Mouse (Mus musculus): ENCODE measurements at regions not wholly inside any gene's neighbourhood (a gene's known extent, or its start where the extent isn't known, plus 50 kb on each side); places are given as distances from the start of the nearest gene placed in this dataset.

DNA sequence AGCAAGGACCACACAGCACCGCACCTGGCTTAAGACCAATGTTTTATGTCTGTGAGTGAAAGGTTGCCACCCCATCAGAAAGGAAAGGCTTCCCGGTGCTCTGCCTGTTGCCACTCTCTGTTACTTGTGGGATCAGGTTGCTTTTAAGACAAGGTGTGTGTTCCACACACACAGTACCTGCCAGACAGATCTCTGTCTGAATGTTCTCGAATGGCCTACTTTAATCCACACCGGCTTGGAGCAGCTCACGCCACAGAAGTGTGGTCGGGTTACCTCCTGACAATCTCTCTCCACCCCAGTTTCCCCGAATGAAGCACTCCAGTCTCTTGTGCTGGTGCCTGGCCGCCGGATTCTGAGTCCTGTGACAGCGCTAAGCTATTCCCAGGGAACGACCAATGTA lies 214.0 kb downstream of the Sptssa start:
- Histone ChIP-seq H3K4me2 (replicated peaks; ENCODE audit: low read depth, low read length) (no peak overlapping the region), H3K36me3 (ENCODE audit: control insufficient read depth, insufficient read depth, low read length) (no peaks in the 10 kb centered on the region), H3K27me3 (ENCODE audit: control insufficient read depth, insufficient read depth, low read length) (no peaks in the 10 kb centered on the region), H3K4me1 (ENCODE audit: control insufficient read depth, insufficient read depth, low read length) (peaks cover 12% of the 10 kb centered on the region), H3K27ac (ENCODE audit: low read length) (no peak overlapping the region), H3K9me3 (ENCODE audit: control insufficient read depth, low read depth, low read length) (no peaks in the 10 kb centered on the region), H3K9ac (replicated peaks; ENCODE audit: low read depth, low read length) (no peak overlapping the region), H3K4me3 (ENCODE audit: low read depth, low read length) (no peak overlapping the region)
- 46% methylated on average over 11 of the region's 11 CpGs for WGBS
- no peak for ATAC-seq (ENCODE audit: insufficient number of reproducible peaks, insufficient read depth, low FRiP score, low read depth)

GRCm38 (mm10) chr12:54440851-54441593 lies 215.4 kb downstream of the Sptssa start:
- H3K36me3 ChIP-seq (ENCODE audit: control insufficient read depth, insufficient read depth, low read length) = no peaks in the 10 kb centered on the region
- no peak overlapping the region for H3K4me3 ChIP-seq (ENCODE audit: low read depth, low read length)
- H3K4me1 ChIP-seq (ENCODE audit: control insufficient read depth, insufficient read depth, low read length) = peaks cover 12% of the 10 kb centered on the region
- no peak for ATAC-seq (ENCODE audit: insufficient number of reproducible peaks, insufficient read depth, low FRiP score, low read depth)
- 83% methylated on average over 6 of the region's 6 CpGs for WGBS
- H3K27me3 ChIP-seq (ENCODE audit: control insufficient read depth, insufficient read depth, low read length) = no peaks in the 10 kb centered on the region
- no peak overlapping the region for H3K27ac ChIP-seq (ENCODE audit: low read length)
- no peak overlapping the region for H3K4me2 ChIP-seq (replicated peaks; ENCODE audit: low read depth, low read length)
- no peak overlapping the region for H3K9ac ChIP-seq (replicated peaks; ENCODE audit: low read depth, low read length)
- H3K9me3 ChIP-seq (ENCODE audit: control insufficient read depth, low read depth, low read length) = no peaks in the 10 kb centered on the region

- no peak overlapping the region for H3K4me3 ChIP-seq (ENCODE audit: low read depth, low read length)
- 80% methylated on average over 4 of the region's 4 CpGs for WGBS
- ATAC-seq (ENCODE audit: insufficient number of reproducible peaks, insufficient read depth, low FRiP score, low read depth) = no peak
These were observed 217.6 kb downstream of the Sptssa start for GRCm38 (mm10) chr12:54438793-54439192.

DNA sequence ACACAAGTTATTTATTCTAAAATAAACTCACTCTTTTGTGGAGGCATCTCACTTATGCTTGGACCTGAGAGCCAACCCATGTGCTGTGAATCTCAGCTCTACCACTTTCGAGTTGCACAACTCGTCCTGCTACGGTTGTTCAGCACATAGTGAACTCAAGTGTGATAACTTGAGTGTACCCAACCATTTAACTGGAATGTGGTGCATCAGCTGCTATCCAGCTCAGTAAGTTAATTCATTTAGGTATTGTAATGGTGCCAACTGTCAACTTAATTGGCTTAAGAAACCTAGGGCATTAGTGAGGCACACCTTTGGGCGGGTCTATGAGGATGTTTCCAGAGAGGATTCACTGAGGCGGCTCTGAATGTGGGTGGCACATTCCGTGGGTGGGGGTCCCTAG lies 221.6 kb upstream of the Egln3 start:
- H3K9me3 ChIP-seq (ENCODE audit: control insufficient read depth, low read depth, low read length) = no peaks in the 10 kb centered on the region
- no peaks in the 10 kb centered on the region for H3K4me1 ChIP-seq (ENCODE audit: control insufficient read depth, insufficient read depth, low read length)
- H3K9ac ChIP-seq (replicated peaks; ENCODE audit: low read depth, low read length) = no peak overlapping the region
- H3K4me2 ChIP-seq (replicated peaks; ENCODE audit: low read depth, low read length) = no peak overlapping the region
- H3K27ac ChIP-seq (ENCODE audit: low read length) = no peak overlapping the region
- no peaks in the 10 kb centered on the region for H3K36me3 ChIP-seq (ENCODE audit: control insufficient read depth, insufficient read depth, low read length)
- no peaks in the 10 kb centered on the region for H3K27me3 ChIP-seq (ENCODE audit: control insufficient read depth, insufficient read depth, low read length)
- H3K4me3 ChIP-seq (ENCODE audit: low read depth, low read length) = no peak overlapping the region
- no peak for ATAC-seq (ENCODE audit: insufficient number of reproducible peaks, insufficient read depth, low FRiP score, low read depth)
- WGBS = 82% methylated on average over 6 of the region's 6 CpGs

More at GRCm38 (mm10) chr12:54438793-54439192, 217.6 kb downstream of the Sptssa start:
- H3K4me2 ChIP-seq (replicated peaks; ENCODE audit: low read depth, low read length) = no peak overlapping the region
- H3K36me3 ChIP-seq (ENCODE audit: control insufficient read depth, insufficient read depth, low read length) = no peaks in the 10 kb centered on the region
- no peak overlapping the region for H3K9ac ChIP-seq (replicated peaks; ENCODE audit: low read depth, low read length)
- no peaks in the 10 kb centered on the region for H3K9me3 ChIP-seq (ENCODE audit: control insufficient read depth, low read depth, low read length)
- no peak overlapping the region for H3K27ac ChIP-seq (ENCODE audit: low read length)
- peaks cover 6% of the 10 kb centered on the region; the same call in 1 of the 2 replicates for H3K4me1 ChIP-seq (ENCODE audit: control insufficient read depth, insufficient read depth, low read length)
- H3K27me3 ChIP-seq (ENCODE audit: control insufficient read depth, insufficient read depth, low read length) = no peaks in the 10 kb centered on the region

DNA sequence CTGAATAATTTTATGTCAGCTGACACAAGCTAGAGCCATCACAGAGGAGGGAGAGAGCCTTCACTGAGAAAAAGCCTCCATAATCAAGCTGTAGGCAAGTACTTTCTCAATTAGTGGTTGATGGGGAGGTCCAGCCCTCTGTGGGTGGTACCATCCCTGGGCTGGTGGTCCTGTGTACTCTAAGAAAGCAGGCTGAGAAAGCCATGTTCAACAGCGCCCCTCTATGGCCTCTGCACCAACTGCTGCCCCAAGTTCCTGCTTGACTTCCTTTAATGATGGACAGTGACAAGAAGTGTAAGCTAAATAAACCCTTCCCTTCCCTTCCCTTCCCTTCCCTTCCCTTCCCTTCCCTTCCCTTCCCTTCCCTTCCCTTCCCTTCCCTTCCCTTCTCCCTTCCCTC lies 211.2 kb upstream of the Egln3 start:
- Histone ChIP-seq H3K27ac (ENCODE audit: low read length) (no peak overlapping the region), H3K27me3 (ENCODE audit: control insufficient read depth, insufficient read depth, low read length) (no peaks in the 10 kb centered on the region), H3K4me3 (ENCODE audit: low read depth, low read length) (no peak overlapping the region), H3K9me3 (ENCODE audit: control insufficient read depth, low read depth, low read length) (no peaks in the 10 kb centered on the region), H3K4me1 (ENCODE audit: control insufficient read depth, insufficient read depth, low read length) (no peaks in the 10 kb centered on the region), H3K36me3 (ENCODE audit: control insufficient read depth, insufficient read depth, low read length) (no peaks in the 10 kb centered on the region), H3K4me2 (replicated peaks; ENCODE audit: low read depth, low read length) (no peak overlapping the region), H3K9ac (replicated peaks; ENCODE audit: low read depth, low read length) (no peak overlapping the region)
- 25% methylated on average over 1 of the region's 1 CpGs for WGBS
- ATAC-seq (ENCODE audit: insufficient number of reproducible peaks, insufficient read depth, low FRiP score, low read depth) = no peak

GRCm38 (mm10) chr12:54414201-54414600 lies 210.5 kb upstream of the Egln3 start:
- Histone ChIP-seq H3K4me3 (ENCODE audit: low read depth, low read length) (no peak overlapping the region), H3K9ac (replicated peaks; ENCODE audit: low read depth, low read length) (no peak overlapping the region), H3K4me2 (replicated peaks; ENCODE audit: low read depth, low read length) (no peak overlapping the region), H3K4me1 (ENCODE audit: control insufficient read depth, insufficient read depth, low read length) (no peaks in the 10 kb centered on the region), H3K9me3 (ENCODE audit: control insufficient read depth, low read depth, low read length) (no peaks in the 10 kb centered on the region), H3K36me3 (ENCODE audit: control insufficient read depth, insufficient read depth, low read length) (no peaks in the 10 kb centered on the region), H3K27ac (ENCODE audit: low read length) (no peak overlapping the region), H3K27me3 (ENCODE audit: control insufficient read depth, insufficient read depth, low read length) (no peaks in the 10 kb centered on the region)
- ATAC-seq (ENCODE audit: insufficient number of reproducible peaks, insufficient read depth, low FRiP score, low read depth) = no peak
- WGBS = 76% methylated on average over 5 of the region's 5 CpGs

GRCm38 (mm10) chr12:54410038-54410605 lies 206.5 kb upstream of the Egln3 start:
- H3K27ac ChIP-seq (ENCODE audit: low read length) = no peak overlapping the region
- H3K4me2 ChIP-seq (replicated peaks; ENCODE audit: low read depth, low read length) = no peak overlapping the region
- no peak for ATAC-seq (ENCODE audit: insufficient number of reproducible peaks, insufficient read depth, low FRiP score, low read depth)
- H3K36me3 ChIP-seq (ENCODE audit: control insufficient read depth, insufficient read depth, low read length) = no peaks in the 10 kb centered on the region
- H3K4me1 ChIP-seq (ENCODE audit: control insufficient read depth, insufficient read depth, low read length) = no peaks in the 10 kb centered on the region; the same call in 1 of the 2 replicates
- H3K27me3 ChIP-seq (ENCODE audit: control insufficient read depth, insufficient read depth, low read length) = no peaks in the 10 kb centered on the region
- WGBS = 80% methylated on average over 7 of the region's 7 CpGs
- H3K9me3 ChIP-seq (ENCODE audit: control insufficient read depth, low read depth, low read length) = no peaks in the 10 kb centered on the region
- H3K4me3 ChIP-seq (ENCODE audit: low read depth, low read length) = no peak overlapping the region
- H3K9ac ChIP-seq (replicated peaks; ENCODE audit: low read depth, low read length) = no peak overlapping the region

DNA sequence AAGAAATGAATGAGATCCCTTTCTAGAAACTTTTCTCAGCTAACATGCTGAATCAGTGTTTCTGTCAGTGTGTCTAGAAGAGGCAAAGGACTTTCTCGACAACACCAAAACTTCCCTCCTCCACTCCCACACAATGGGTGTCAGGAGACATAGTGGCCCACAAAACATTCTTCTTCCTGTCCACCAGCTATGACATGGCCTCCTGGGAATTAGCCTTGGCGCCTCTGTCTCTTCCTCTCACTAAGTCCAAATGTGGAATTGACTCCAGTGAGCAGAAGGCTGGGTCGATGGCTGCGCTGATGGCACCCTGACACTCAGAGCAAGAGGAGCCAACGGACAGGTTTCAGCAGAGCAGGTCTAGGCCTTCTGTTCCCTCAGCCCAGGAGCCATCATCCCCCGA lies 205.2 kb upstream of the Egln3 start:
- WGBS = 86% methylated on average over 6 of the region's 6 CpGs
- H3K4me2 ChIP-seq (replicated peaks; ENCODE audit: low read depth, low read length) = no peak overlapping the region

More for the DNA sequence above, 205.2 kb upstream of the Egln3 start:
- no peak for ATAC-seq (ENCODE audit: insufficient number of reproducible peaks, insufficient read depth, low FRiP score, low read depth)
- Histone ChIP-seq H3K4me3 (ENCODE audit: low read depth, low read length) (no peak overlapping the region), H3K27me3 (ENCODE audit: control insufficient read depth, insufficient read depth, low read length) (no peaks in the 10 kb centered on the region), H3K36me3 (ENCODE audit: control insufficient read depth, insufficient read depth, low read length) (no peaks in the 10 kb centered on the region), H3K9me3 (ENCODE audit: control insufficient read depth, low read depth, low read length) (no peaks in the 10 kb centered on the region), H3K27ac (ENCODE audit: low read length) (no peak overlapping the region), H3K9ac (replicated peaks; ENCODE audit: low read depth, low read length) (no peak overlapping the region), H3K4me1 (ENCODE audit: control insufficient read depth, insufficient read depth, low read length) (no peaks in the 10 kb centered on the region; the same call in 1 of the 2 replicates)
